21 mouse cellular contexts compared by ENCODE assay signal in genomic region chr19:7691259-7691658, GRCm38 (mm10). TPM values are rescaled to one million over a fixed set of nuclear protein-coding genes. Genes with fewer than 3 reads are reported as not detected.
"Had no signal": no experiment of that assay in that cellular context is flagged by ENCODE, and none has a peak within 500 bp of the region (broad histone marks: within the 10 kb centered on the region; RNA-seq: fewer than 3 reads in every experiment).

No protein-coding gene starts in this region.

- H3K9me3 ChIP-seq: limb, embryonic 15.5 days; liver, embryonic 12.5 days; megakaryocyte, embryonic 14.5 days; midbrain, embryonic 13.5 days; midbrain, embryonic 15.5 days; neural tube, embryonic 12.5 days; stomach, embryonic 15.5 days had no signal

- H3K4me2 ChIP-seq: limb, embryonic 15.5 days; liver, embryonic 12.5 days; midbrain, embryonic 11.5 days; midbrain, embryonic 13.5 days; midbrain, embryonic 15.5 days; neural tube, embryonic 12.5 days; stomach, embryonic 15.5 days had no signal

- H3K9ac ChIP-seq: limb, embryonic 15.5 days; liver, embryonic 12.5 days; liver, embryonic 14.5 days; midbrain, embryonic 13.5 days; midbrain, embryonic 15.5 days; neural tube, embryonic 12.5 days; stomach, embryonic 15.5 days had no signal

- H3K4me3 ChIP-seq: limb, embryonic 15.5 days; liver, embryonic 12.5 days; megakaryocyte, embryonic 14.5 days; midbrain, embryonic 13.5 days; midbrain, embryonic 15.5 days; neural tube, embryonic 12.5 days; stomach, embryonic 15.5 days had no signal

- H3K36me3 ChIP-seq: limb, embryonic 15.5 days; liver, embryonic 12.5 days; midbrain, embryonic 13.5 days; midbrain, embryonic 15.5 days; neural tube, embryonic 12.5 days; stomach, embryonic 15.5 days had no signal

- H3K4me1 ChIP-seq: limb, embryonic 15.5 days; liver, embryonic 12.5 days; megakaryocyte, embryonic 14.5 days; midbrain, embryonic 13.5 days; midbrain, embryonic 15.5 days; neural tube, embryonic 12.5 days; stomach, embryonic 15.5 days had no signal

- H3K27ac ChIP-seq: limb, embryonic 15.5 days; liver, embryonic 12.5 days; liver, embryonic 14.5 days; macrophage; midbrain, embryonic 13.5 days; midbrain, embryonic 15.5 days; neural tube, embryonic 12.5 days; stomach, embryonic 15.5 days; stomach, postnatal 0 days had no signal

- ATAC-seq: liver, embryonic 12.5 days; midbrain, embryonic 13.5 days; midbrain, embryonic 15.5 days had no signal

- H3K27me3 ChIP-seq: limb, embryonic 15.5 days; liver, embryonic 12.5 days; megakaryocyte, embryonic 14.5 days; midbrain, embryonic 13.5 days; midbrain, embryonic 15.5 days; neural tube, embryonic 12.5 days; stomach, embryonic 15.5 days had no signal

- DNase-seq: right cerebral cortex, postnatal 14 days; thymus, adult 2 months; thymus, postnatal 25 days; thymus, postnatal 4 days had no signal

RNA-seq across cellular contexts. Expression of gene Slc22a19, which starts 19.9 kb away (rescaled TPM):
- polyA plus RNA-seq: limb, embryonic 15.5 days; liver, adult 2 months; liver, embryonic 12.5 days; liver, embryonic 14.5 days; liver, embryonic 16.5 days; macrophage; midbrain, embryonic 11.5 days; midbrain, embryonic 13.5 days; midbrain, postnatal 0 days; neural tube, embryonic 12.5 days; neural tube, embryonic 14.5 days; spleen, adult 2 months; stomach, embryonic 15.5 days; stomach, postnatal 0 days; thymus, adult 2 months; urinary bladder, adult 2 months had no signal
